Mouse (Mus musculus) stomach, embryonic 15.5 days (tissue): Measurements from ENCODE around the gene Anks3. TPM values are rescaled to one million over a fixed set of nuclear protein-coding genes. Genes with fewer than 3 reads are reported as not detected.
A peak's percentile ranks its signal among the peaks of the same experiment; 100 is the strongest.

ENCODE experiments used
- ATAC-seq: fragments of 200-750 bp; cut with Nextera tagmentation; 2 replicates; pipeline ENCODE4 v1.8.0; 2017; ENCODE audit warnings: low read depth, moderate number of reproducible peaks, moderate TSS enrichment; ENCODE audit not compliant: insufficient read depth, low FRiP score
- H3K27ac ChIP-seq: fragments of 300-500 bp; sonication (generic); 2 replicates; pipeline ENCODE4 v1.5.1; 2015; ENCODE audit warnings: mild to moderate bottlenecking, inconsistent platforms
- H3K27me3 ChIP-seq: fragments of 300-500 bp; sonication (generic); replicated peaks from 2 replicates; pipeline ENCODE4 v1.6.1; 2015; ENCODE audit warnings: inconsistent platforms
- H3K36me3 ChIP-seq: fragments of 300-500 bp; sonication (generic); 2 replicates; pipeline ENCODE4 v1.6.1; 2015; ENCODE audit warnings: inconsistent platforms
- H3K4me1 ChIP-seq: fragments of 300-500 bp; sonication (generic); 2 replicates; pipeline ENCODE4 v1.6.1; 2015; ENCODE audit warnings: inconsistent platforms
- H3K4me2 ChIP-seq: fragments of 300-500 bp; sonication (generic); 2 replicates; pipeline ENCODE4 v1.6.1; 2015; ENCODE audit warnings: mild to moderate bottlenecking, inconsistent platforms
- H3K4me3 ChIP-seq: fragments of 300-500 bp; sonication (generic); replicated peaks from 2 replicates; pipeline ENCODE4 v1.5.1; 2015; ENCODE audit warnings: inconsistent platforms
- H3K9ac ChIP-seq: fragments of 300-500 bp; sonication (generic); 2 replicates; pipeline ENCODE4 v1.6.1; 2015; ENCODE audit warnings: inconsistent platforms
- H3K9me3 ChIP-seq: fragments of 300-500 bp; sonication (generic); 2 replicates; pipeline ENCODE4 v1.6.1; 2016; ENCODE audit warnings: inconsistent platforms
- WGBS: fragments of 180-500 bp; shearing (Covaris S2); methylation state at CpG from one replicate; pipeline ENCODE4 v1.1.7; 2015; 5-methylcytosine and 5-hydroxymethylcytosine counted together
- polyA plus RNA-seq: library from polyadenylated mRNA; unstranded; fragments of >200 nt; fragmentation: Nextera tagmentation; extraction: Ambion mirVana; gene quantifications from 2 replicates; pipeline ENCODE4 v1.2.1, GENCODE M21; 2015

Anks3 gene
- polyA plus RNA-seq, 1 experiment from 2014 or later, result 48.7 TPM

GRCm38 (mm10) chr16:4904878-4905277 is 59.1 kb downstream of the Anks3 start:
- no peak overlapping the region for H3K27ac ChIP-seq
- H3K9ac ChIP-seq, result no peak overlapping the region
- WGBS, result 85% methylated on average over 3 of the region's 3 CpGs
- H3K36me3 ChIP-seq, result peaks cover 9% of the 10 kb centered on the region; the same call in 1 of the 2 replicates
- no peak overlapping the region for H3K4me3 ChIP-seq
- H3K9me3 ChIP-seq, result no peaks in the 10 kb centered on the region
- ATAC-seq, result no peak
- H3K27me3 ChIP-seq, result no peaks in the 10 kb centered on the region
- H3K4me1 ChIP-seq, result 0 out of 2 replicates have a peak, but pooled peaks cover 11% of the 10 kb centered on the region
- H3K4me2 ChIP-seq, result no peak overlapping the region

DNA sequence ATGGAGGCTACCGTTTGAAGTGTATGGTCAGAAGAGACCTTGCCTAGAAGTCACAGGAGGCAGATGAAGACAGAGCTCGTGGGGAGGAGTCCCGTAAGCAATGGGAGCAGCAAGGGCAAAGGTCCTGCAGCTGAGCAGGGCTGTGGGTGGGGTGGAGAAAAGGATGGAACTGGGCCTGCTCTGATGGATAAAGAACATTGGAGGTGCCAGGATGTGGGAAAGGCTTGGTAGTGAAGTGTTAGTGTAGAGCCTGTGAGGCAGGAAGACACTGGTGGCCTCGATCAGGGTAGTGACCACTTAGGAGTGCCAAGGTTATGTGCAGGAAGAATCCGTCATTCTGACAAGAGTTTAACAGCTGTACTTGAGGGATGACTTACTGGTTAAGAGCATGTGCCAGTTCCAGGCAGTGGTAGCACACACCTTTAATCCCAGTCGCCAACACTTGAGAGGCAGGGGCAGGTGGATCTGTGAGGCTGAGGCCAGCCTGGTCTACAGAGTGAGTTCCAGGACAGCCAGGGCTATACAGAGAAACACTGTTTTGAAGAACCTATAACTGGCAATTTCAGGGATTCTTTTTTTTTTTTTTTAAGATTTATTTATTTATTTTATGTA is 60.4 kb downstream of the Anks3 start:
- Histone ChIP-seq H3K9me3 (no peaks in the 10 kb centered on the region), H3K4me3 (no peak overlapping the region), H3K27me3 (no peaks in the 10 kb centered on the region), H3K27ac (no peak overlapping the region), H3K36me3 (no peaks in the 10 kb centered on the region), H3K4me1 (0 out of 2 replicates have a peak, but pooled peaks cover 11% of the 10 kb centered on the region), H3K9ac (no peak overlapping the region), H3K4me2 (no peak overlapping the region)
- no peak for ATAC-seq
- WGBS, result 66% methylated on average over 6 of the region's 6 CpGs

GRCm38 (mm10) chr16:4902390-4902789 is 61.6 kb downstream of the Anks3 start:
- Histone ChIP-seq H3K36me3 (no peaks in the 10 kb centered on the region), H3K27ac (no peak overlapping the region), H3K4me1 (0 out of 2 replicates have a peak, but pooled peaks cover 11% of the 10 kb centered on the region), H3K4me2 (no peak overlapping the region), H3K4me3 (no peak overlapping the region), H3K9me3 (no peaks in the 10 kb centered on the region), H3K27me3 (no peaks in the 10 kb centered on the region), H3K9ac (no peak overlapping the region)
- 69% methylated on average over 2 of the region's 2 CpGs for WGBS
- no peak for ATAC-seq

GRCm38 (mm10) chr16:4901167-4901566 is 62.8 kb downstream of the Anks3 start:
- Histone ChIP-seq H3K4me1 (0 out of 2 replicates have a peak, but pooled peaks cover 11% of the 10 kb centered on the region), H3K27ac (no peak overlapping the region), H3K27me3 (no peaks in the 10 kb centered on the region), H3K36me3 (no peaks in the 10 kb centered on the region), H3K9me3 (no peaks in the 10 kb centered on the region), H3K9ac (no peak overlapping the region), H3K4me2 (no peak overlapping the region), H3K4me3 (no peak overlapping the region)
- ATAC-seq, result no peak
- WGBS, result 69% methylated on average over 7 of the region's 7 CpGs

DNA sequence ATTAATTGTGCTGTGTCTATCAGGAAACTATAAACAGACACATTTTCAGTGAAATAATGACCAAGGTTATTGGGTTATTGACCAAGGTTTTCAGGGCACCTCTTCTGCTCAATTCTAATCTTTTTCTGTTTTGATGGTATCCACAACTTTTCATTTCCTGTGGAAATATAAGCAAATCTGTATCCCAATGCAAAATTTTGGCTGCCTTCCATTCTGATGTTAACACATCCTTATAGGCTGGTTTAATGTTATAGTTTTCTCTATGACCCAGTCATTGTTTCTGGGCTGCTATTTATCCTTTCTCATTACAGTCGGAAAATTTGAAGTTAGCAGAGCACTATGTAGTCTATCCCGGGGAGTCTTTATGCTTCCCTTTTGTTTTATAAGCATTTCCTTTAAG is 64.3 kb downstream of the Anks3 start:
- no peaks in the 10 kb centered on the region for H3K27me3 ChIP-seq
- H3K9me3 ChIP-seq, result no peaks in the 10 kb centered on the region
- H3K36me3 ChIP-seq, result no peaks in the 10 kb centered on the region
- peak overlapping the region; percentile 31; the same call in 1 of the 2 replicates for H3K27ac ChIP-seq
- H3K4me1 ChIP-seq, result 0 out of 2 replicates have a peak, but pooled peaks cover 11% of the 10 kb centered on the region
- no peak overlapping the region for H3K4me2 ChIP-seq
- ATAC-seq, result no peak
- no peak overlapping the region for H3K4me3 ChIP-seq
- no peak overlapping the region for H3K9ac ChIP-seq
- 52% methylated on average over 2 of the region's 2 CpGs for WGBS

DNA sequence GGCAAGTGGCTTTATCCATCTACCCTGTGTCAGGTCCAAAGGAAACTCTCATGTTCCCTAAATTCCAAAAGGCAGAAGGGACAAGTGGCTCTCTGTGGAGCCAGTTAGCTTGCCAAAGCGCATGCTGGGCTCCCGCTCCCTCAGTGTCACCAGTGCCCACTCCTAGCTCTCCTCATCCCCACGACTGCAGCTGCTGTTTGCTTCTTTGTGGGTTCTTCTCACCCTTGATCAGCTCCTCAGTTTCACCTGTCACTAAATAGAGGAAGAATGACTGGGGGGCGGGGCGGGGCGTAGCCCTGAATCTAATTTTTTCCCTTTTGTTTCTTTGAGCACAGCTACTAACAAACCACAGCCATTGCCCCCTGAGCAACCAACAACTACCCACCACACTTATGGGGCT is 65.1 kb downstream of the Anks3 start:
- Histone ChIP-seq H3K9ac (no peak overlapping the region), H3K36me3 (no peaks in the 10 kb centered on the region), H3K4me1 (0 out of 2 replicates have a peak, but pooled peaks cover 11% of the 10 kb centered on the region), H3K27ac (no peak overlapping the region), H3K4me3 (no peak overlapping the region), H3K4me2 (no peak overlapping the region), H3K27me3 (no peaks in the 10 kb centered on the region), H3K9me3 (no peaks in the 10 kb centered on the region)
- no peak for ATAC-seq
- WGBS, result 85% methylated on average over 6 of the region's 6 CpGs

- Histone ChIP-seq H3K4me3 (no peak overlapping the region), H3K4me2 (no peak overlapping the region), H3K27ac (no peak overlapping the region), H3K9me3 (no peaks in the 10 kb centered on the region), H3K27me3 (no peaks in the 10 kb centered on the region), H3K9ac (no peak overlapping the region), H3K4me1 (0 out of 2 replicates have a peak, but pooled peaks cover 6% of the 10 kb centered on the region), H3K36me3 (no peaks in the 10 kb centered on the region)
- WGBS, result 59% methylated on average over 7 of the region's 7 CpGs
- ATAC-seq, result no peak
These were observed 66.8 kb downstream of the Anks3 start for GRCm38 (mm10) chr16:4897146-4897730.

- Histone ChIP-seq H3K4me1 (0 out of 2 replicates have a peak, but pooled peaks cover 6% of the 10 kb centered on the region), H3K4me2 (no peak overlapping the region), H3K27ac (no peak overlapping the region), H3K36me3 (no peaks in the 10 kb centered on the region), H3K4me3 (no peak overlapping the region), H3K9me3 (no peaks in the 10 kb centered on the region), H3K9ac (no peak overlapping the region), H3K27me3 (no peaks in the 10 kb centered on the region)
- peak; percentile 59; the same call in 1 of the 2 replicates for ATAC-seq
- 69% methylated on average over 5 of the region's 5 CpGs for WGBS
These were observed 67.6 kb downstream of the Anks3 start for GRCm38 (mm10) chr16:4896249-4897027.

- no peak overlapping the region for H3K4me3 ChIP-seq
- no peak for ATAC-seq
- no peaks in the 10 kb centered on the region for H3K36me3 ChIP-seq
- no peaks in the 10 kb centered on the region for H3K4me1 ChIP-seq
- no peak overlapping the region for H3K9ac ChIP-seq
- no peak overlapping the region for H3K4me2 ChIP-seq
- H3K27me3 ChIP-seq, result no peaks in the 10 kb centered on the region
- WGBS, result 80% methylated on average over 7 of the region's 7 CpGs
- no peaks in the 10 kb centered on the region for H3K9me3 ChIP-seq
- H3K27ac ChIP-seq, result no peak overlapping the region
These were observed 69.7 kb downstream of the Anks3 start for GRCm38 (mm10) chr16:4894201-4894908.

DNA sequence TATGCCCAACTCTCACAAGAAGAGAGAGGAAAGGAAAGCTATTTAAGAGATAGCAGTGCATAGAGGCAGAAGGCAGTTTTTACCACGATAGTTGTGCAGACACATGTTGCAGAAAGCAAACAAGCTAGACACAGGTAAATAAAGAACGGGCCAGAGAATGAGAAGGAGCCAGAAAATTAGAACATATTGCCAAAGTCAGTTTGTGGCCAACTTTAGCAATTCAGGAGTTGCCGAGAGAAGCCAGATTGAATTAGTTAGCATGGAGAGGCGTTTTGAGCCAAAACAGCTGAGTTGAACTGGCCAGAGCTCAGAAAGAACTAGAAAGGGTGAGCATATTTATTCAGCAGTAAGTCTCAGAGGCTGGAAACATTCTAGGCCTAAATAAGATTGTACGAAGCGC is 71.8 kb downstream of the Anks3 start:
- Histone ChIP-seq H3K9ac (no peak overlapping the region), H3K4me2 (no peak overlapping the region), H3K4me3 (no peak overlapping the region), H3K36me3 (no peaks in the 10 kb centered on the region), H3K27ac (no peak overlapping the region), H3K4me1 (peaks cover 13% of the 10 kb centered on the region), H3K27me3 (no peaks in the 10 kb centered on the region), H3K9me3 (no peaks in the 10 kb centered on the region)
- ATAC-seq, result no peak
- 80% methylated on average over 6 of the region's 6 CpGs for WGBS
